Mouse (Mus musculus): ENCODE measurements around the gene Anapc11. TPM values are rescaled to one million over a fixed set of nuclear protein-coding genes. Genes with fewer than 3 reads are reported as not detected.
A peak's percentile ranks its signal among the peaks of the same experiment; 100 is the strongest.

Anapc11 gene
- total RNA-seq, 1 experiment from 2014 or later: 18.5 TPM

DNA sequence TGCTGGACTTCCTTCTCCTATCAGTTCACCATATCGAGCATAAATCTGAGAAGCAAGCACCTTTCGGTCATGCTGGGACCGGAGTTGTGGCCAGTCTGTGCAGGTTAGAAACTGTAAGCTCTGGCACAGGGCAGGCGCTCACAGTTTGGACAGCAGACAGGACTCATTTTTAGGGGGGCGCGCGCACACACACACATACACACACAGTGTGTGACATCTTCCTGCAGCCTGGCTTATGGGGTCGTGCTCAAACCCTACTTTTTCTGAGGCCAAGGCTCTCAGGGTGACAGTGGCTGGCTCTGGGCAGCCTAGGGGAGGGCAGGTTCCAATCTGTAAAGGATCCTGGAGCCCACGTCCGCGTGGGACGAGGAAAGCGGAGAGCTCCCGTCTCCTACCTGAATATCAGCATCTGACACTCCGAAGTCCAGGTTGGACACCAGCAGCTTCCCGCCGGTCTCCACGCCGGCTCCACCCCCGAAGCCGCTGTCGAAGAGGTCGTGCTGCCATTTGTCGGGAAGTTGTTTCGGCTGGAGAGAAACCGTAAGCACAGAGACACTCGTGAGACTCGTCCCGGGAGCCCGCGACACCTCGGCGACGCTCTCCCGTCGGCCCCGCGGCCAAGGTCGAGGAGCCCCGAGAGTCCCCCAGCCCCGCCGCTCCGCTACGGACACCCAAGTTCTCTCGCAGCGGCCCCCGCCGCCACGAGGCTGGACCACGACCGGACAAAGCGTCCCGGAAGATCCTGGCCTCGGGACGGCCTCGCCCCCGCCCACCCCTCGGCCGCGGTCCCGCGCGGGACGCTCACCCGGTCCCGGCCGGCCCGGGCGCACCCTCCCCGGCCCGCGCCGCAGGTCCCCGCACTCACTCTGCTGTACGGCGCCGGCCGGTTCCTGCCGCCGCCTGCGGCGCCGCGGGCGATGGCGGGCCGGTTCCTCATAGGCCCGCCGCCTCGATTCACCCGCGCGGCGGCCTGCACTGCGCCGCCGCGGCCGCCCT, 683 bp upstream of the Anapc11 start:
- ATAC-seq (replicated peaks; ENCODE audit: insufficient number of reproducible peaks, low FRiP score, low TSS enrichment, poor library complexity, severe bottlenecking): no peak

DNA sequence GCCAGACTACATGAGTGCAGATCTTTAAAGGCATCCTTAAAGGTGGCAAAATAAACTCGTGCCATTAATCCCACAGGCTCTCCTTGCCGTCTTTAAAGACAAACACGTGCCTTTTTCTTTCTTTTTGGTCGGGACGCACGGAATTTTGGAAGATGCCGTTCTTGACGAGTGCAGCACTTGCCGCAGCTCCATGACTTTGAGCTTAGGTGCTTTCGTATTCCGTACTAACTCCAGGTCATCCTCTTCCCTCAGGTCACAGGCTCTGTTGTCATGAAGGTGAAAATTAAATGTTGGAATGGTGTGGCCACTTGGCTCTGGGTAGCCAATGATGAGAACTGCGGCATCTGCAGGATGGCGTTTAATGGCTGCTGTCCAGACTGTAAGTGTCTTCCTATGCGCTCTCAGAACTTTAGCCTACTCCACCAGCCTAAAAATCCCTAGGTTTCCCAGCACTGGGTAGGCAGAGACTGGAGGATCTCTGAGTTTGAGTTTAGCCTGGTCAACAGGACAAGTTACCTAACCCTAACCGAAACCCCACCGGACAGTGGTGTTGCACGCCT, 849 bp downstream of the Anapc11 start:
- ATAC-seq (replicated peaks; ENCODE audit: insufficient number of reproducible peaks, low FRiP score, low TSS enrichment, poor library complexity, severe bottlenecking): no peak

DNA sequence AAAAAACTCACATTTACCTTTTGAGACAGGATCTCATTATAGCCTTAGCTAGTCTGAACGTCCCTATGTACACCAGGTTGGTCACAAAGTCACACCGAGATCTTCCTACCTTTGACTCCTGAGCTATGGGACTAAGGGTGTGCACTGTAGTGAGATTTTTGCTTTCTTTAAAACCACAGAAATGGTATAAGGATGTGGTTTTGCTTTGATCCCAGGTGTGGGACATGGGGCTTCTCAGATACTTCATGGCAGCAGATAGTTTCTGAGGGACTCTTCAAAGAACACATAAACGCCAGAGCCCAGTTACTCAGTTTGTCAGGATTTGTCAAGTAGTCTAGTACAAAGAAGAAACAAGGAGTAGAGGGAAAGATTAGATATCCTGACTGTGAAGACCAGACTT, 2.5 kb downstream of the Anapc11 start:
- ATAC-seq (replicated peaks; ENCODE audit: insufficient number of reproducible peaks, low FRiP score, low TSS enrichment, poor library complexity, severe bottlenecking): no peak

DNA sequence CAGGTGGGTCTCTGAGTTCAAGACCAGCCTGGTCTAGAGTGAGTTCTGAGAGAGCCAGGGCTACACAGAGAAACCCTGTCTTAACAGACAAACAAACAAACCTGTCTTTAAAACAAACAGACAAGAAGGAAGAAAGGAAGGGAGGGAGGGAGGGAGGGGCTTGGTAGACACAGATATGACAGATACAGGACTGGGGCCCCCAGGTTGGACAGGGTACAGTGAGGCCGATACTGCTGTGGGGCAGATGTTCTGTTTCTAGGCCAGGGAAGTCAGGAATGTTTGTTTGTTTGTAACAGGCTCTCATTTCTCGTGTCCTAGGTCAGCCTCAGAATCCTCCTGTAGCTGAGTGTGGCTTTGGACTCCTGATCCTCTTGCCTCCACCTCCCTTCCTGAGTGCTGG, 5.3 kb downstream of the Anapc11 start:
- ATAC-seq (replicated peaks; ENCODE audit: insufficient number of reproducible peaks, low FRiP score, low TSS enrichment, poor library complexity, severe bottlenecking): no peak

DNA sequence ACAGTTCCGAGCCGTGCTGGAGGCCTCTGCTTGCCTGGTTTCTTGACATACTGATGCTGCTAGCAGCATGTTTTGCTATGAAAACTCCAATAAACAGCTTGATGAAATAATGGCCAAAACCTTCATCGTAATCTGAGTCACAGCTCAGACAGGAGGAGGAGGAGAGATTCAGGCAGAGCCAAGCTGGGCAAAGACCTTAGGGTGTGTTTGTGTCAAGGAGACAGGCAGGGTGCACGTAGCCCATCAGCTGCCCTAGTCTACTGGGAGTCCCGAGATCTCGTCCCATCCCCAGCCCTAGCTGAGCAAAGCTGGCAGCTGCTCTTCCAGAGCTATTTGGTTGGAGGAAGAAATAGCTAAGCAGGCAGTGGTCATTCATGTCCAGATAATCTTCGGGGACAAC, 7.4 kb downstream of the Anapc11 start:
- ATAC-seq (replicated peaks; ENCODE audit: insufficient number of reproducible peaks, low FRiP score, low TSS enrichment, poor library complexity, severe bottlenecking): no peak

DNA sequence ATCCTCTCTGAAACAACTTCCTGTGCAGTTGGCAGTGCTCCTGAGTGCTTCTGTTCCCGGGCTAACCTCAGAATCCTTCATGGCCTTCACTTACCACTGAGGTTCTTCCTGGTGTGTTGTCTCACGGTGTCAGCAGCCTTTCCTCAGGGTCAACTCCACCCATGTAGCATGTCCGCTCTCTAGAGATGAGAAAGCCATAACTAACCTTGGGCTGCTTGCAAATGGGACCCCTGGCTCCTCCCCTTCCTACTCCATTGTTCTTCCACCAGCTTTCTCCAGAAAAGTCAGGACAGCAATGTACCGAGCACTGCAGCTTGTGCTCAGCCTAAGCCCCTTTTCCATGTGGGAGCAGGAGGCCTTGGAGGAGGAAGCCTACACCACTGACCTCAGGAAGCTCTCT, 8.5 kb downstream of the Anapc11 start:
- ATAC-seq (replicated peaks; ENCODE audit: insufficient number of reproducible peaks, low FRiP score, low TSS enrichment, poor library complexity, severe bottlenecking): no peak

DNA sequence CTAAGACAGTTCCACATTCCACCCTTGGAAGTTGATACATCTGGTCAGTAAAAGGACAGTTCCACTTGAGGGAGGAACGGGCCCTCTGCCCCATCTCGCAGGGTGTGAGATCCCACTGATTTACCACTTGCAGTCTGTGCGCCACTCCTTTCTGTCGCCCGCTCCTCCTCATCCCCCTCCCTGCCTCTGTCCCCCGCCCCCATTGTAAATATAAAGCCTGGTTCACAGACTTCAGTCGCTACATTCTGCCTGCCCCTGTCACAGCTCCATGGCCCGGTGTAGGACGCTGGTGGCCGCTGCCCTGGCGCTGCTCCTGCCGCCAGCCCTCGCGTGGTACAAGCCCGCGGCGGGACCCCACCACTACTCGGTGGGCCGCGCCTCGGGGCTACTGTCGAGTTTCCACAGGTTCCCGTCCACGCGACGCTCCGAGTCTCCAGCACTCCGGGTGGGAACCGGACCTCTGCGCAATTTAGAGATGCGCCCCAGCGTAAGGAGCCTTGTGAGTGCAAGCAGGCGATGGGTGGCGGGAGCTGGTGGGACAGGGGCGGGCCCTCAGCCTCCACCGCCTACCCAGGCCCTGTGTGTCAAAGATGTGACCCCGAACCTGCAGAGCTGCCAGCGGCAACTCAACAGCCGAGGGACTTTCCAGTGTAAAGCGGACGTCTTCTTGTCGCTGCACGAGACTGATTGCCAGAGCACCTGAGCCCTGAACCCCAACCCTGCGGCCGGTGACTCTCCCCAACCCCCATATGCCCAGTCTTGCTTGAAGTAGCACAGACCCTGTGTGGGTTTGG, 10.2 kb downstream of the Anapc11 start, which contains the start of gene Npb:
Gene Npb (plus strand): TSS at position 237 of the 794 bp plus-strand sequence.
- ATAC-seq (replicated peaks; ENCODE audit: insufficient number of reproducible peaks, low FRiP score, low TSS enrichment, poor library complexity, severe bottlenecking): no peak

DNA sequence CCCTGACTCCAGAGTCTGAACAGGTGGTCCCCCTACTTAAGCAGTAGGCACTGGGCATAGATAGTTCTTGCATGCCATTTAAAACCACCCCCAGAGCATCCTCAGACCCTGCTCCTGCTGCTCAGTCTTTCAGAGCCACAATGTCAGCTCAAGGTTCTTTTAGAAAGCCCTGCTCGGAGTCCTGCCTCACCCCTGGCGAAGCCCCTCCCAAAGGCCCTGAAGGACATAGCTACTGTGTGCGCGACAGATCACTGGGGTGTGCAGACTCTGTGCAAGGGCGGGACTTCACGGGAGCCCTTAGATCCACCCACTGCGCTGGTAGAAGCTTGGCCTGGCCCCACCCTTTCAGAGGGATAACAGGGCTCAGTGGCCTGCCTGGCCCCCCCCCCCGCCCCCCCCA, 11.0 kb downstream of the Anapc11 start:
- no peak for ATAC-seq (replicated peaks; ENCODE audit: insufficient number of reproducible peaks, low FRiP score, low TSS enrichment, poor library complexity, severe bottlenecking)

DNA sequence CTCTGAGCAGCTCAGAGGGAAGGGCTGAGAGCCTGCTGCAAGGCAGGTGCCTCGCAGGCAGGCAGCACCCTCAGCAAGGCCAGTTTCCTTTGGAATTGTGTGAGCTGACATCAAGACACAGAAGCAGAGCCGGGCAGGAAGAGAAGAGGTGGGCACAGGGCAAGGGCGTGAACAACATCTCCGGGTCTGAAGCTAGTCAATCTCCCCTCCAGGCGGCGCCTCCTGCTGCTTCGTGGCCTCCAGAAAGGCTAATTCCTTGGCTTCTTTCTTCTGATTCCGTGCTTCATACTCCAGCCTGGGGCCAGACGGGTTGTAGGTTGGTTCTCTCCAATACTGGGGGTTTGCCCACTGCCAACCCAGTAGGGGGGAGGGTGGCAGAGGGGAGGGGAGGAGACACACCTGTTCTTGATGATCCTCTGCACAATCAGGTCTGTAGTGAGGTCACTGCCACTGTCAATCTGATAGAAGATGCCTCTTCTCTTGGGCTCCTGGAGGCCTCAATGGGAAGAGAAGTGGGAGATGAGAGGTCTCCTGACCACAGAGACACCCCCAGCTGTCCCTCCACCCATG, 12.3 kb downstream of the Anapc11 start:
- ATAC-seq (replicated peaks; ENCODE audit: insufficient number of reproducible peaks, low FRiP score, low TSS enrichment, poor library complexity, severe bottlenecking): no peak

DNA sequence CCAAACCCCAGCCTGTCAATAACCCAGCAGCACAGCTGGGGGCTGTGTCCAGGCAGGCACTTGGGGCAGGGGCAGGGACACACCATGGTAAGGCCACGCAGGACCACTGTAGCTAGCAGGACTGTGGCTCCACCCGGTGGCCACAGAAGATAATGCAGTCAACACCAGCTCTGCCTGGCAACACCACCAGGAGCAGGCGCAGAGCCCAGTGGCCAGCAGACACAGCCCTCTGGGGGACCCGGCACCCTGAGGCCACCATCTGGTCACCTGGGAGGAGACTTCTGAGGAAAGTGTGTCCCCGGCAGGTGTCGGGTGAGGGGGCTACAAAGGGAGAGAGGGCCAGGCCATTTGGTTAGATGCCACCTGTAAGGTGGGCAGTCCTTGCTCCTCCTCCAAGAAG, 14.5 kb downstream of the Anapc11 start:
- peak; percentile 69 for ATAC-seq (replicated peaks; ENCODE audit: insufficient number of reproducible peaks, low FRiP score, low TSS enrichment, poor library complexity, severe bottlenecking)

DNA sequence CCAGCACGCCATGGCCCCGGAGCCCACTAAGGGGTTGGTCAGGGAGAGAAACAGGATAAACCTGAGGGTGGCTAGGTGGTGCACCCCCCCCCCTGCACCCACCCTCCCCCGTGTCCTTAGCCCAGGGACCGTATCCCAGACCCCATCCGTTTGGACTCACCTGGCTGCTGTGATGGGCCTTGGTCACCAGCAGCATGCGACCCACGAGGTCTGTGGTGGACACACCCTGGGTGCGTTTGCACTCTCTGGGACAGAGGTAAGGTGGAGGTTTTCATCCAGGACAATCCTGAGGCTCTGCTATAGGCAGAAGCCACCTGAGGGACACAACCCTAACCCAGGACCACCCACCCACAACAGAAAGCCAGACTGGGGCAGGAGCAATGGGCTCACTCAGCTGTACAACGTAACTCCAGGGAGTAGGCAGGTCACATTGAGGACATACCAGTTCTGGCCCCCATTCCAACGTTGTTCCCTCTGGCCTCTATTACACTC, 15.3 kb downstream of the Anapc11 start:
- ATAC-seq (replicated peaks; ENCODE audit: insufficient number of reproducible peaks, low FRiP score, low TSS enrichment, poor library complexity, severe bottlenecking): no peak

DNA sequence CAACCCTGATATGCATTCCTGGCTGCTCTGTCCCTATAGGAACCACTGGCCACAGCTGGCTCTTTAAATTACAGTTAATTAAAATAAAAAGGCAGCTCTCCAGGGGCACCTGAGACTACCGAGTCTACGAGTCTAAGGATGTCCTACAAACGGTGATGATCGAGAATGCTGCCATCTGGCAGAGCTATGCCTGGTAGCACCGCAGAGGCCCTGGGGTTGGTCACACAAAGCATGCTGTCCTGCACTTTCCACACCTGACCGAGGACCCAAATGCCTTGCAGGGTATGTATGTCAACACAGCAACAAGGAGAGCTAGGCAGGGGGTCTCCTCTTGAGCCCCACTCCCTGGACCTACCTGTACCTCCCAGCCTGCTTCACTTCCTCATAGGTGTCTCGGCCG, 15.8 kb downstream of the Anapc11 start:
- no peak for ATAC-seq (replicated peaks; ENCODE audit: insufficient number of reproducible peaks, low FRiP score, low TSS enrichment, poor library complexity, severe bottlenecking)

DNA sequence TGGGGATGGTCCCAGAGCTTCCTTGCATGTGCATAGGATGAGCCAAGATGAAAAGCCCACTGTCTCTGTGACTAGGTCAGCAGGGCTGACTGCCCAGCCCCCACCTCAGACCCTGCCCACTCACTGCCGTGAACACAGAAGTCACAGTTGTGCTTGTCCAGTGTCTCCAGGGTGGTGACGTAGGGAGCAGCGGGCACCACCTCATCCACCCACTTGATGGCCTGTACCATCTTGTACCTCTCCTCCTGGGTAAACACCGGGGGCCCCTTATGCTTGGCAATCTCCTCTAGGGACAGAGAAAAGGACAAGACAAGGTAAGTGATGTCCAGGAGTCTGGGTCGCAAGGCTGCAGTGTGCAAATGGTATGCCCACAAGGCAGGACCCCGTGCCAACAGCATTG, 16.9 kb downstream of the Anapc11 start:
- ATAC-seq (replicated peaks; ENCODE audit: insufficient number of reproducible peaks, low FRiP score, low TSS enrichment, poor library complexity, severe bottlenecking): no peak

DNA sequence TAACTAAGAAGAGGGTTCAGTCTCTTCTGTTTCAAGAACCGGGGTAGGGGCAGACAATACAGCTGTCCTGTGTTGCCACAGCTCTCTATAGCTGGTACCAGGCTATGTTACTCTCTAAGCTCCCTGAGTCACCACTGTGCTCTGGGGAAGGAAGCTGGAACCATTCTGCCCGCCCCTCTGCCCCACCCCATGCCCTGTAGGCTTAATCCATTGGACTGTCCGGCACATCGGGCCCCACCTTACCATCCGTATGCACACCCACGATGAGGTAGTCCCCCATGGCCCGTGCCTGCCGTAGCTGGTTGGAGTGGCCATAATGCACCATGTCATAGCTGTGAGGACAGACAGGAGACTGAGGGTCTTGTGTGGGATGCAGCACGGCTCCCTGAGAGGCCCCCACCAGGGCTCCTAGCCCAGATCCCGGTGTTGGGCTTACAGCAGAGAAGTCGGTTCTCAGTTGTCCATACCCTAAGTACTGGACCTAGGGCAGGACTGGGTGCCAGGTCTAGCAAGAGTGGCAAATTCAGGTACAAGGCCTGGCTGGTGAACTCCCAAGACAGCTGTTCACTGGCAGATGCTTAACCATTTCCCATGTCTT, 17.5 kb downstream of the Anapc11 start:
- ATAC-seq (replicated peaks; ENCODE audit: insufficient number of reproducible peaks, low FRiP score, low TSS enrichment, poor library complexity, severe bottlenecking): no peak

DNA sequence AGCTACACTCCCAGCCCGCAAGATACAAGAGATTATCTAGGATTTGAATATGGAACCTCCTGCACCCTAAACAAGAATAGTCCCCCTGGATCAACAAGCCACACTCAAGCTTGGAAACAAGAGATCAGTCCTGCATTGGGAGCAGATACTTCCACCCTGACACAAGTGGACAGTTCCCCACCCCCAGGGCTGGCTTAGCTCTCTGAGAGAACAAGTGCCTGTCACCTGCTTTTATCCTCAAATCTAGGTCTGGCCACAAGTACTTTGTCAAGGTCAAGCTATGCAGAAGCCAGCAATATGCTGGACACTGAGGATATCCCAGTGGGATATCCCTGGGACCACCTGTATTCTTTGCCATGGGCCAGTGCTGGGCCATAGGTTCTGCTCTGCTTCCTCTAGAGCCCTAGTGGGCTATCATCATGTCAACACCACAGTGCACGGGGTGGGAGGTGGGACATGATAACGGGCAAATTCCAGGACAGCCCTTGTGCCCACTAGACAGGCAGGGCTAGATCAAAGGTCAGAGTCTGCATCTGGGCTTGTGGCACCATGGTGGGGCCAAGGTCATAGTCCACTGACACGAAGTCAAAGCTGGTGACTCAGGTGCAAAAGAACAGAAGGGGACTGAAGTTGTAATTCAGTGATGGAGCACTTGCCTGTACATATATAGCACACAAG, 18.5 kb downstream of the Anapc11 start:
- ATAC-seq (replicated peaks; ENCODE audit: insufficient number of reproducible peaks, low FRiP score, low TSS enrichment, poor library complexity, severe bottlenecking): no peak

DNA sequence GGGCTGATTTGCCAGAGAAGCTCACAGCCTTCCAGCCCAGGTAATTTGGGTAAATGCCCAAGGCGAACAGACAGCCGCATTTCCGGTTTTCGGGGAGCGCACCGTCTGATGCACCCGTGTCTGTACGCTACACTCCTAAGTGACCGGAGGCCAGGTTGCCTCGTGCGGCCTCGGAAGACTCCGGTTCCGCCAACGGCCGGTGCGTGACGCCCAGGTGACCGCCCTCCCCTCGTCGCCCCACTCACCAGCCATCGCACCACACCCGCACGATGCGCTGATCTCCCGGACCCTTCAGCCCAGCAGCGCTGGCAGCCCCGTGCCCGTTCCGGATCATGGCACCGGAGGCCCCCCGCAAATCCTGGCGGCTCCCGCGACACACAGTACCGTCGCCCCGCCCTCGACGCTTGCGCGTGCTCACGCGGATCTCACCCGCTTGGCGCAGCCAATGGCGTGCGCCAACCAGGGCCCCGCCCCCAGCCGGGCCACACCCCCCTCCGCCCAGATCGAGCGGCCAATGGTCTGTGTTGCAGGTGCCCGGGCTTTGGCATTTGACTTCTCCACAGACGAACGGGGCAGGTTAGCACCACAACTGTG, 19.4 kb downstream of the Anapc11 start, which contains the start of gene Pcyt2:
Gene Pcyt2 (minus strand): TSS at position 418 of the 594 bp plus-strand sequence.
- ATAC-seq (replicated peaks; ENCODE audit: insufficient number of reproducible peaks, low FRiP score, low TSS enrichment, poor library complexity, severe bottlenecking): peak; percentile 86

DNA sequence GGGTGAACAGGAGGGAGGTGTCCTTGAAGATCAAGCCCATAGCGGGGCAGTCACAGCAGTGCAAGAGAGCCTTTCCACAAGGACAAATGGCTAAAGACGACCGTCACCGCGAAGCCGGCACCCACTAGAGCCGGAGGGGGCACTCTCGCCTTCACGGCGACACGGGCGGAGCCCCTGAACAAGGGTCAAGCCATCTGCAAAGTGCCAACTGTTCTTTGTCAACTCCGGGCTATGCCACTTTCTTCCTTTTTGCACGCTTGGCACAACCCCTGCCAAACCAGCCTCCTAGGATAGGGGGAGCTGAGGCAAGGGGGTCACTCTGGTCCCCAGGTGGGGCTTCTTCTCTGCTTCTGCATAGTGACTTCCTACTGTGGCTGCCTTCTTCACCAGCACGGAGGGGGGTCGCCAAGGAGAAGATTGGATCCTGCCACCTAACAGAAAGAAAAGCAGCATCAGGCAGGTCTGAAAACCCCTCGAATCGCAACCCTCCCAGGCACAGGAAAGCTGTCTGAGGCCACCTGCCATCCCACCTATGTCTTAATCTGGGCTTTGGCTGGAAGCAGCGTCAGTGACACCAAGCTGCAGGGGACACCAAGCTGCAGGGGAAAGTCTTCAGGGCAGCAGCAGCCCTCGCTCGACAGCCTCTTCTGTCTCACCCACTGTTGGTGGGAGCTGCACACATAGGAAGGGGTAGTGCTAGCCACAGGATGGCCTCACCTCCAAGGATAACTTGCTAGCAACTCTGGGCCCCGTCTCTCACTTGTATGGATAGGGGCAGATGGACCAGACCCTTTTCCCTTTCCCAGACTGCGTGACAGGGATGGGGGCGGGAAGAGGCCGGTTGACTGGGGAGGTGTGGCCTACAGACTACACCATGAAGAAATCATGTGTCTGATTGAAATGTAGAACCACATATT, 20.7 kb downstream of the Anapc11 start:
- ATAC-seq (replicated peaks; ENCODE audit: insufficient number of reproducible peaks, low FRiP score, low TSS enrichment, poor library complexity, severe bottlenecking): no peak
